Mouse (Mus musculus) kidney, adult 2 months (tissue): ENCODE measurements at regions not wholly inside any gene's neighbourhood (a gene's known extent, or its start where the extent isn't known, plus 50 kb on each side); places are given as distances from the start of the nearest gene placed in this dataset.

Experiments used
- CTCF ChIP-seq: fragments of 200-500 bp; conservative IDR thresholded peaks from 2 replicates; pipeline ENCODE4 v1.5.1; 2011; ENCODE audit warnings: low read depth, mild to moderate bottlenecking, control low read depth, low read length, moderate library complexity, mixed read lengths; ENCODE audit not compliant: insufficient read depth, insufficient read length
- POLR2A ChIP-seq: fragments of 200-500 bp; IDR thresholded peaks from one replicate; pipeline ENCODE4 v1.6.1; 2011; ENCODE audit warnings: low read depth, low read length, control low read depth

DNA sequence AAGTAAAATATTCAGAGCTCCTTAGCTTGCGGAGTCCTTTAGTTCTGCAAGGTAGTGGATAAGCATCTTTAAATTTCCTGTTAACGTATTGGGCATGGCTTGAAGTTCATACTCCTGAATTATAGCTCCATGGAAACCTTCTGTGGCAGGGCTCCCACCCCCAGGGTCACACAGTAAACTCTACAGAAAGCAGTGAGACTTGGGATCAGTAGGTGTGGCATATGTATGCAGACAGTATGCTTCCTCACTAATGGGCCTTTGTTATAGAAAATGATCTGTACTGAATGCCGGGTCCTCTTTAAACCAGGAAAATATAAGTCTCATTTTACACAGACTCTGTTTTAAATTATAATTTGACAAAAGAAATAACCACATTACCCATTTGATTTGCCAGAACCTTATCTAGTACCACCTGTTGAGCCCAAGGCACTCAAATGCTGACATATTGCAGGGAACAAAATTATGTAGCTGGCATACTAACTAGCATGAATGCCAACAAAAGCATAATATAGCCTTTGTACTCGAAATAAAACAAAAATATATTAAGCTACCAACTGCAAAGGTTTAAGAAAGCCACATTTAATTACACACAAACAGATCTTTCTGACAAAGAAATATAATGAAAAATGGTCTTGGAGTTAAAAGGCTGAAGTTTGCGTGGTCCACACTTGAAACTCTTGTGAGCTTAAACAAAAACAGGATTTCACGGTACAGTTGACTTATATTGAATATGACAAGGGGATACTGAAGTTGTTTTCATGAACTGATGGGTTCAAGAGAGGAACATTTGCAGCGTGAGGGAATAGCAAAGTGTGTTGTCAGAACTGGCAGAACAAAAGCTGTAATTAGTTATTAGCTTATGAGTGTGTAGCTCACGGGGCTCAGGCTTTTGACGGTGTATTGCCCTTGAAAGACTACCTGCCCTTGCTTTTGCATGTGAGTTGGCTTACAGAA is 310.7 kb upstream of the Nr5a2 start:
- TF ChIP-seq POLR2A: no peak
- TF ChIP-seq CTCF: no peak
